Mouse (Mus musculus): ENCODE results near the gene Ranbp3l. TPM values are rescaled to one million over a fixed set of nuclear protein-coding genes. Genes with fewer than 3 reads are reported as not detected.

The Ranbp3l gene
- 0.36 and 0.63 TPM in 2 replicates for polyA plus RNA-seq (2016; fragmentation: Nextera tagmentation; extraction: Ambion mirVana)

DNA sequence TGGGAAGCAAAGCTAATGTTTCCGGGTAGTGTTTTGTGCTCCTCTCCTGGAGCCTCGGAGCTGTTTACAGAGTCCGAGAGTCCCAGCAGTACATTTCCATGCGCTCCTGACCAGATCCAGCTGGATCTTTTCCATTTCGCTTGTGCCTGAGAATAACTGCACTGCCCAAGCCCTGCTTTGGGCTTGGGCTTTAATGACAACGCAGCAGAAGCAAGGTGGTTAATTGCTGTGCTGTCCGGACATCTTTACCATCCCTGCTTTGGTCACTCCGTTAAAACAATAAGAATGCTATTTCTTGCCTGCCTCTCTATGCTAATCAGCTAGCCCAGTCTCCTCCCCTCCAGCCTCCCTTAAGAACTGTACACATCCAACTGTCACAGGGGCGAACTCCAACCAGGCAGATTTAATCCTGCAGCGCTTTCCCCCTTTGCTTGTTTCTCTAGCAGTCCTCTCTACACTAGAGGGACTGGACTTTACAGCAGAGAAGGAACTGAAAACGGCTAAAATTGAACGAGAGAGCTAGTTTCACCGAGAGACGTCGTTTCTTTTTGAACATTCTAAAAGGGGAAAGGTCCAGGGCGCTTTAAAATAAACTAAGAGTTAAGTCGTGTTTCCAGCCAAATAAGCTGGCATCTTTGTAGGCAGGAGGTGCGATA lies at the start of gene Ranbp3l:
TSS of gene Ranbp3l (plus strand) at position 377 of the 656 bp plus-strand sequence.
- no peaks in the 10 kb centered on the region for H3K9me3 ChIP-seq (replicated peaks)
- H3K4me1 ChIP-seq (replicated peaks) = no peaks in the 10 kb centered on the region
- no peak for ATAC-seq (ENCODE audit: insufficient number of reproducible peaks, low FRiP score)
- H3K9ac ChIP-seq = no peak within 1 kb of the TSS
- no peaks in the 10 kb centered on the region for H3K36me3 ChIP-seq
- H3K4me2 ChIP-seq = peak within 1 kb of the TSS; percentile 25
- H3K27ac ChIP-seq (ENCODE audit: poor library complexity, severe bottlenecking) = no peak within 1 kb of the TSS
- H3K27me3 ChIP-seq (replicated peaks) = no peaks in the 10 kb centered on the region
- WGBS = 64% methylated on average over 18 of the region's 18 CpGs
- H3K4me3 ChIP-seq = no peak within 1 kb of the TSS

DNA sequence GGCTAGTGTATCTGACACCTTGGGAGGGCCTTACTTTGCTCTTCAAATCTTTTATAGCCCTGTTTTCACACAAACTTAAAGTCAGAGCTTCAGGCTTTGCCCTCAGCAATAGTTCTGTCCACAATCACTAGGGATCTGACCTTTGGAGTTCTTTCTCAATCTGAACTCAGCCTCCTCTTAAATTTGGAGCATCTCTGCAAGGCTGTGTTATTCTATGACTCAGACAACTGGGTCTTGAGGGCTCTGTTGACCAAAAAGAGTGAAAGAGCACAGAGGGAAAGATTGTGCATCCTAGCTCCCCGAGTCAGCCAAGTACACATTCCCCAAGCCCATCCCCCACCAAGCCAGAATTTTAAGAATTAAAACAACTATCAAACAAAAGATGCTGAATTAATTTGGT lies 37.7 kb upstream of the Ranbp3l start:
- H3K27me3 ChIP-seq (replicated peaks) = no peaks in the 10 kb centered on the region

DNA sequence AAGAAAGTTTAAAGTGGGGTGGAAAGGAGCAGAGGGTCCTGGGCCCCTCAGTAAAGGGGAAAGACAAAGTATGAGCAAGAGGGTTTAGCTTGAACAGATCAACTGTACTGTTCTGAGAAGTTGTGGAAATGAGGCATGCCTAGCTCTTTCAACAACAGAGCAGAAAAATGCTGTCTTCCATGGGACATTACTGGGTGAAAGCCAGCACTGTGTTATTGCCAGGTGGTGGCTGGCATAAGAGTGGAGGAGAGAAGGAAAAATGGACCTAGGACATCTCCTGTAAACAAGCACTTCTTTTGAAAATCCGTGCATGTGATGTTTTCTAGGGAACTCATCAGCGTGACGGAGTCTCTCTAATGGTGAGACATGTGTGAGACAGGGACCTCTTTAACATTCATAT lies 30.8 kb upstream of the Ranbp3l start:
- Histone ChIP-seq H3K27ac (ENCODE audit: poor library complexity, severe bottlenecking) (no peak overlapping the region), H3K4me3 (no peak overlapping the region), H3K4me2 (no peak overlapping the region), H3K9ac (no peak overlapping the region), H3K9me3 (replicated peaks) (no peaks in the 10 kb centered on the region), H3K36me3 (no peaks in the 10 kb centered on the region), H3K4me1 (replicated peaks) (no peaks in the 10 kb centered on the region), H3K27me3 (replicated peaks) (no peaks in the 10 kb centered on the region)
- 86% methylated on average over 3 of the region's 3 CpGs for WGBS
- no peak for ATAC-seq (ENCODE audit: insufficient number of reproducible peaks, low FRiP score)

More for the DNA sequence above, 37.7 kb upstream of the Ranbp3l start:
- no peak overlapping the region for H3K4me2 ChIP-seq
- H3K9me3 ChIP-seq (replicated peaks) = peaks cover 12% of the 10 kb centered on the region
- no peak overlapping the region for H3K27ac ChIP-seq (ENCODE audit: poor library complexity, severe bottlenecking)
- no peak for ATAC-seq (ENCODE audit: insufficient number of reproducible peaks, low FRiP score)
- no peak overlapping the region for H3K9ac ChIP-seq
- no peak overlapping the region for H3K4me3 ChIP-seq
- no peaks in the 10 kb centered on the region for H3K36me3 ChIP-seq
- WGBS = 68% methylated on average over 1 of the region's 1 CpGs
- no peaks in the 10 kb centered on the region for H3K4me1 ChIP-seq (replicated peaks)

DNA sequence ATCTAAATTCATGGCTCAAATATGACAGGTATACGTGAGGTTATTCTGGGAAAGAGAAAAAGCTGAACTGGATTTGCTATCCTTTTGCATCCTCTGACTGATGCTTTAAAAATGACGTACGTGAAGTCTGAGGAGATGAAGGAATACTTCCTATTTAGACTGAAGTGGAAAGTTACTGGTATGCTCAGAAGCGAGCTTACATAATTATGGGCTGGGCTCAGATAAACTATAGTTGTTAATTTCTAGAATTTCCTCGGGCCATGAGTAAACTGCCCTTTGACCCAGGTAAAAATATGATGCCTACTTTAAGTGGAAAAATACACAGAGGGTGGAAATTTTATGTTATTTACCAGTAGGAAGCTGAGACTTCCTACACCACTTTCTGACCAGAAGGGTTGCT lies 26.9 kb upstream of the Ranbp3l start:
- 75% methylated on average over 5 of the region's 5 CpGs for WGBS
- no peaks in the 10 kb centered on the region for H3K4me1 ChIP-seq (replicated peaks)
- H3K9me3 ChIP-seq (replicated peaks) = no peaks in the 10 kb centered on the region; the same call in 1 of the 2 replicates
- no peak overlapping the region for H3K4me3 ChIP-seq
- no peak for ATAC-seq (ENCODE audit: insufficient number of reproducible peaks, low FRiP score)
- H3K4me2 ChIP-seq = no peak overlapping the region
- H3K27me3 ChIP-seq (replicated peaks) = no peaks in the 10 kb centered on the region
- no peak overlapping the region for H3K27ac ChIP-seq (ENCODE audit: poor library complexity, severe bottlenecking)
- no peak overlapping the region for H3K9ac ChIP-seq
- no peaks in the 10 kb centered on the region for H3K36me3 ChIP-seq

DNA sequence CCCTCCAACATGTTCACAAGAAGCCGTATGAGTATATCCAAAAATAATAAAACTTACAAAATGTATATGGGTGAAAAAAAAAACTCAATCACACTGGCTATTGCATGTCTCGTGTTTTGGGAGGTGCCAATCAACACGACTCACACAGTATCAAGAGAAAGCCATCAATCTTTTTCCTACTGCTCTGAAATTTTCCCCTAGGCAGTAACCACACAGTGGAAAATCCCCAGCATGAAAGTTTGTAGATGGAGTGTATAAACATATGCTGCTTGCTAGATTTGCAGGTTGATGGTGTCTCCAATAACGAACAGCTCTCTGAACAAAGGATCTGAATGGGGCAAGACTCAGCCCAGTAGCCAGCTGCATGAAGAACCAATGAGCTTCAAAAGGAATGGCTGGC lies 16.9 kb upstream of the Ranbp3l start:
- Histone ChIP-seq H3K27me3 (replicated peaks) (no peaks in the 10 kb centered on the region), H3K9me3 (replicated peaks) (no peaks in the 10 kb centered on the region), H3K4me1 (replicated peaks) (no peaks in the 10 kb centered on the region), H3K27ac (ENCODE audit: poor library complexity, severe bottlenecking) (no peak overlapping the region), H3K36me3 (no peaks in the 10 kb centered on the region), H3K9ac (no peak overlapping the region), H3K4me3 (no peak overlapping the region), H3K4me2 (no peak overlapping the region)
- ATAC-seq (ENCODE audit: insufficient number of reproducible peaks, low FRiP score) = no peak
- 73% methylated on average over 4 of the region's 4 CpGs for WGBS

- WGBS = 45% methylated on average over 2 of the region's 2 CpGs
- no peaks in the 10 kb centered on the region for H3K9me3 ChIP-seq (replicated peaks)
- no peak overlapping the region for H3K27ac ChIP-seq (ENCODE audit: poor library complexity, severe bottlenecking)
- H3K4me3 ChIP-seq = no peak overlapping the region
- no peaks in the 10 kb centered on the region for H3K4me1 ChIP-seq (replicated peaks)
- H3K36me3 ChIP-seq = no peaks in the 10 kb centered on the region
- no peaks in the 10 kb centered on the region for H3K27me3 ChIP-seq (replicated peaks)
- ATAC-seq (ENCODE audit: insufficient number of reproducible peaks, low FRiP score) = no peak
- H3K9ac ChIP-seq = no peak overlapping the region
- H3K4me2 ChIP-seq = no peak overlapping the region
Observed at GRCm38 (mm10) chr15:8963323-8963722, 4.4 kb upstream of the Ranbp3l start.

GRCm38 (mm10) chr15:8968229-8968595 lies 463 bp downstream of the Ranbp3l start:
- Histone ChIP-seq H3K27me3 (replicated peaks) (no peaks in the 10 kb centered on the region), H3K4me1 (replicated peaks) (no peaks in the 10 kb centered on the region), H3K27ac (ENCODE audit: poor library complexity, severe bottlenecking) (no peak overlapping the region), H3K36me3 (no peaks in the 10 kb centered on the region), H3K9me3 (replicated peaks) (no peaks in the 10 kb centered on the region), H3K4me3 (no peak overlapping the region), H3K9ac (no peak overlapping the region), H3K4me2 (peak overlapping the region; percentile 25; the same call in 1 of the 2 replicates)
- ATAC-seq (ENCODE audit: insufficient number of reproducible peaks, low FRiP score) = no peak
- 77% methylated on average over 14 of the region's 14 CpGs for WGBS

- Histone ChIP-seq H3K9ac (no peak overlapping the region), H3K4me3 (no peak overlapping the region), H3K27me3 (replicated peaks) (no peaks in the 10 kb centered on the region), H3K9me3 (replicated peaks) (no peaks in the 10 kb centered on the region), H3K27ac (ENCODE audit: poor library complexity, severe bottlenecking) (no peak overlapping the region), H3K4me2 (no peak overlapping the region), H3K36me3 (no peaks in the 10 kb centered on the region), H3K4me1 (replicated peaks) (no peaks in the 10 kb centered on the region)
- 70% methylated on average over 10 of the region's 10 CpGs for WGBS
- ATAC-seq (ENCODE audit: insufficient number of reproducible peaks, low FRiP score) = no peak
Observed at GRCm38 (mm10) chr15:8969061-8969635, 1.4 kb downstream of the Ranbp3l start.

DNA sequence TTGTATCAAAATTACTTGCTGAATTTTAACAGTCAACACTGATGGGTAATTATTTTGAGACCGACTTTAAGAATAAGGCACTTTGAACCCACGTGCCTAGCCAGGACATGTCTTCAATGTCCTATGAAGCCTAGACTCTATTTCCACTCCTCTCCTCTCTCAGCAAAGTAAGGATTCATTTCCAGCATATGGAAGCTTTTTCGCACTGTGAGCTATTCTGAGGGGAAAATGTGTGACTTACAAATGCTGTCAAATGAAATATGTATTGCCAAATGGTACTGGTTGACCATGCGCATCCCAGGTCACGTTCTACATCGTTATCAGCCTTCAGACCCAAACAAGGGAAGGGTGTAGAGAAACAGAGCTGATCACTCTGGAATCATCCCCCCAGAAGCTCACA lies 23.5 kb downstream of the Ranbp3l start:
- Histone ChIP-seq H3K9me3 (replicated peaks) (no peaks in the 10 kb centered on the region), H3K27me3 (replicated peaks) (no peaks in the 10 kb centered on the region), H3K27ac (ENCODE audit: poor library complexity, severe bottlenecking) (no peak overlapping the region), H3K36me3 (no peaks in the 10 kb centered on the region), H3K4me2 (no peak overlapping the region), H3K4me1 (replicated peaks) (no peaks in the 10 kb centered on the region), H3K9ac (no peak overlapping the region), H3K4me3 (no peak overlapping the region)
- 84% methylated on average over 6 of the region's 6 CpGs for WGBS
- no peak for ATAC-seq (ENCODE audit: insufficient number of reproducible peaks, low FRiP score)

DNA sequence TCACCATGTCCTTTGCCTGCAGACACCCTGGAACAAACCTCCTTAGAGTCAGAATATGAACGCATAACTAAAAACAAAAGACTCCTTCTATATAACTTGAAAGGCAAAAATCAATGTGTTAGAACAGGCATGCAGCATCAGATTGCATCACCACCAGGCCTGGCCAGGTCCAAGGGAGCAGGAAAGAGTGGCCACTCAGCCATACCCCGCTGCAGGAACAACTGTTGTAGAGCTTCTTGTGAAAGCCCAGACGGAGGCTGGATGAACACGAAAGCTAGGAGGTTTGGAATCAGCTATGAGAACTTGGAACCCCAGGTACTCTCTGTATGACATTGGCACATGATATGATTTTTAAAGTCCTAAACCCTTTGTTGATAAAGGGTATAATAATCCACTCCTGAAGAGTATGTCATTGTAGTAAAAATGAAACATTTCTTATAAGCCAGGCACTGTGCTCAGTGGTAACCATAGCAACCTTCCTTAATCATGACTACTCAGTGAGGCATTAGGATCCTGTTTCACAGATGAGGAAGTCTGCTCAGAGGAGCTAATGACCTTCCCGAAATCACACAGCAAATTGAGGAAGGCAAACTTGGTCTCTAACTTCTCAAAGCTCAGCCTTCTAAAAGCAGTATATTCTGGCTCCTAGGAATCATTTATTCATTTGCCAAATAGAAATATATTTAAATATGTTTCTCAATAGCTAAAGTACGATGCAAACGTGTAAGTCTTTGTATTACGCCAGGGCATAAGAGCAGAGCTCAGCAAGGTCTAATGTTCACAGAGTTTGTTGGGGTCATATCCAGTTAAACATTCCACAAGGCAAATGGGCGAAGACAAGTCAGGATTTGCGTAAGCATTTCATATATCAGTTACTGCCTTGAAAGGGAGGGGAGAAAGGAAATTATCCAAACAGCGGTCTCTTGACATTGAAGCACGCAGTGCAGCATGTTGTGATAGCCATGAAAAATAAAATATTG lies 24.4 kb downstream of the Ranbp3l start:
- no peaks in the 10 kb centered on the region for H3K4me1 ChIP-seq (replicated peaks)
- no peak overlapping the region for H3K9ac ChIP-seq
- no peak overlapping the region for H3K4me2 ChIP-seq
- 80% methylated on average over 12 of the region's 12 CpGs for WGBS
- H3K27ac ChIP-seq (ENCODE audit: poor library complexity, severe bottlenecking) = no peak overlapping the region
- no peaks in the 10 kb centered on the region for H3K36me3 ChIP-seq
- no peak for ATAC-seq (ENCODE audit: insufficient number of reproducible peaks, low FRiP score)
- no peak overlapping the region for H3K4me3 ChIP-seq
- H3K27me3 ChIP-seq (replicated peaks) = no peaks in the 10 kb centered on the region
- no peaks in the 10 kb centered on the region for H3K9me3 ChIP-seq (replicated peaks)

- 71% methylated on average over 8 of the region's 8 CpGs for WGBS
- no peak overlapping the region for H3K27ac ChIP-seq (ENCODE audit: poor library complexity, severe bottlenecking)
- ATAC-seq (ENCODE audit: insufficient number of reproducible peaks, low FRiP score) = no peak
Observed at GRCm38 (mm10) chr15:8994608-8995277, 27.0 kb downstream of the Ranbp3l start.

More at GRCm38 (mm10) chr15:8994608-8995277, 27.0 kb downstream of the Ranbp3l start:
- H3K9ac ChIP-seq = no peak overlapping the region
- H3K9me3 ChIP-seq (replicated peaks) = no peaks in the 10 kb centered on the region
- H3K4me2 ChIP-seq = no peak overlapping the region
- H3K4me1 ChIP-seq (replicated peaks) = no peaks in the 10 kb centered on the region
- H3K27me3 ChIP-seq (replicated peaks) = no peaks in the 10 kb centered on the region
- H3K4me3 ChIP-seq = no peak overlapping the region
- H3K36me3 ChIP-seq = no peaks in the 10 kb centered on the region
